Mouse (Mus musculus): ENCODE measurements around the gene Golm1.

GRCm38 (mm10) chr13:59609885-59610284 is 65.7 kb downstream of the Golm1 start:
- no peak for TF ChIP-seq ZC3H11A (IDR thresholded peaks at IDR 0.05; ENCODE audit: borderline replicate concordance, low read depth, low read length)
- TF ChIP-seq ZNF384 (IDR thresholded peaks at IDR 0.05; ENCODE audit: low read depth, low read length), result no peak
- peak; percentile 93 for TF ChIP-seq MAFK (IDR thresholded peaks at IDR 0.05; ENCODE audit: insufficient read depth, low read depth, low read length)
- TF ChIP-seq CHD2 (IDR thresholded peaks at IDR 0.05; ENCODE audit: low read depth, low read length), result no peak

All from ES-E14 (cell line).